Mouse (Mus musculus): ENCODE measurements around the gene Hist2h3b.
"Not testable (repeated sequence)": the region's sequence is repeated elsewhere in the genome, so short reads cannot be mapped to it uniquely, and the experiment has no call there.

Gene Hist2h3b

GRCm38 (mm10) chr3:96268051-96268775 lies at the start of gene Hist2h3b:
Gene Hist2h3b (plus strand): TSS chr3:96268654.
- peak; percentile 80 for DNase-seq (ENCODE audit: low spot score)

GRCm38 (mm10) chr3:96219191-96219641 lies 49.2 kb upstream of the Hist2h3b start:
- no peak for DNase-seq (ENCODE audit: low spot score)

GRCm38 (mm10) chr3:96219661-96220130 lies 48.8 kb upstream of the Hist2h3b start, which contains the start of the genes Bola1 and Hist2h2ab:
Gene Bola1 (minus strand): TSS chr3:96219709.
Gene Hist2h2ab (plus strand): TSS chr3:96219865.
- peak; percentile 83 for DNase-seq (ENCODE audit: low spot score)

GRCm38 (mm10) chr3:96220131-96220764 lies 48.2 kb upstream of the Hist2h3b start:
- not testable (repeated sequence) for DNase-seq (ENCODE audit: low spot score)

- DNase-seq (ENCODE audit: low spot score), result peak; percentile 88
Observed at GRCm38 (mm10) chr3:96220765-96221639, 47.5 kb upstream of the Hist2h3b start, which contains the start of the genes Hist2h2ac and Hist2h2be. Gene Hist2h2ac (minus strand): TSS chr3:96220880. Gene Hist2h2be (plus strand): TSS chr3:96221119.

- DNase-seq (ENCODE audit: low spot score), result no peak
Observed at GRCm38 (mm10) chr3:96221640-96222038, 46.8 kb upstream of the Hist2h3b start.

- no peak for DNase-seq (ENCODE audit: low spot score)
Observed at GRCm38 (mm10) chr3:96222774-96223173, 45.7 kb upstream of the Hist2h3b start.

- no peak for DNase-seq (ENCODE audit: low spot score)
Observed at GRCm38 (mm10) chr3:96225421-96225820, 43.0 kb upstream of the Hist2h3b start.

- DNase-seq (ENCODE audit: low spot score), result no peak
Observed at GRCm38 (mm10) chr3:96226695-96227648, 41.5 kb upstream of the Hist2h3b start.

GRCm38 (mm10) chr3:96228828-96229227 lies 39.6 kb upstream of the Hist2h3b start:
- no peak for DNase-seq (ENCODE audit: low spot score)

GRCm38 (mm10) chr3:96230404-96230803 lies 38.0 kb upstream of the Hist2h3b start:
- no peak for DNase-seq (ENCODE audit: low spot score)

GRCm38 (mm10) chr3:96230910-96231757 lies 37.3 kb upstream of the Hist2h3b start:
- DNase-seq (ENCODE audit: low spot score), result no peak

GRCm38 (mm10) chr3:96231758-96232120 lies 36.7 kb upstream of the Hist2h3b start:
- DNase-seq (ENCODE audit: low spot score), result no peak

- no peak for DNase-seq (ENCODE audit: low spot score)
Observed at GRCm38 (mm10) chr3:96234914-96235313, 33.5 kb upstream of the Hist2h3b start.

GRCm38 (mm10) chr3:96235836-96236235 lies 32.6 kb upstream of the Hist2h3b start:
- no peak for DNase-seq (ENCODE audit: low spot score)

- no peak for DNase-seq (ENCODE audit: low spot score)
Observed at GRCm38 (mm10) chr3:96236834-96237334, 31.6 kb upstream of the Hist2h3b start.

GRCm38 (mm10) chr3:96237335-96237903 lies 31.0 kb upstream of the Hist2h3b start:
- DNase-seq (ENCODE audit: low spot score), result no peak

GRCm38 (mm10) chr3:96237904-96238511 lies 30.4 kb upstream of the Hist2h3b start:
- no peak for DNase-seq (ENCODE audit: low spot score)
